Mouse (Mus musculus): ENCODE measurements around the gene Mup15. TPM values are rescaled to one million over a fixed set of nuclear protein-coding genes. Genes with fewer than 3 reads are reported as not detected.
"Not testable (repeated sequence)": the region's sequence is repeated elsewhere in the genome, so short reads cannot be mapped to it uniquely, and the experiment has no call there.

The Mup15 gene
- polyA plus RNA-seq (2012; rRNA removed) = not detected in 2 replicates

DNA sequence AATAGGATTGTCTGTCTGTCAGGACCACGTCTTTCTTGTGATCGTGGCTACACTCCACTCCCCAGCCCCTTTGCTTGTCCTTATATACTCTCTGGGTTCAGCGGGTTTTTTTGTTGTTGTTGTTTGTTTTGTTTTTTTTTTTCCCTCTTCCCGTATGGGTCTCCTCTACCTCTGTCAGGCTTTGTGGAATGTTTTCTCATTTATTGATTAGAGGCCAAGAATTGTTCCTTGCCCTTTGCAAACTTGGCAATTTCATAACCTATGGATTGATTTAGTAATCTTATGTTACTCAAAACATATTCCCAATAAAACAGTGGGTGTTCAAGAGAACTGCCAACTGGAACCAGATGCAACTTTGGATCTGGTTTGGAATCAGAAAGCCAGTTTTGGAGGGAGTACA is at the start of gene Mup15:
Mup15 (minus strand) TSS at position 101 of the 400 bp plus-strand sequence.
- H3K4me1 ChIP-seq (ENCODE audit: control insufficient read depth, insufficient read depth, low read length); H3K4me3 ChIP-seq (ENCODE audit: control insufficient read depth, low read depth, low read length); H3K36me3 ChIP-seq (ENCODE audit: control insufficient read depth, insufficient read depth, low read length); H3K27me3 ChIP-seq (ENCODE audit: control insufficient read depth, insufficient read depth, low read length); H3K27ac ChIP-seq (ENCODE audit: control insufficient read depth, insufficient read depth, low read depth, low read length): not testable (repeated sequence)

Other genes starting within 250 kb of the Mup15 start
- not detected in 2 replicates for gene Mup13, start 211.5 kb downstream of the Mup15 start, polyA plus RNA-seq (2012; rRNA removed)
- not detected in 2 replicates for gene Mup14, start 135.7 kb downstream of the Mup15 start, polyA plus RNA-seq (2012; rRNA removed)
- gene Mup16, start 79.8 kb upstream of the Mup15 start, polyA plus RNA-seq (2012; rRNA removed) = not detected in 2 replicates
- gene Mup17, start 156.1 kb upstream of the Mup15 start, polyA plus RNA-seq (2012; rRNA removed) = not detected in 2 replicates
- not detected in 2 replicates for gene Mup18, start 234.4 kb upstream of the Mup15 start, polyA plus RNA-seq (2012; rRNA removed)